Mouse (Mus musculus) NIH3T3 (cell line): ENCODE data around the gene Ppm1l.

Experiments
- DNase-seq: peaks from one replicate; pipeline ENCODE4 v3.0.0-alpha.2; 2012; ENCODE audit warnings: low read depth

Gene Ppm1l

DNA sequence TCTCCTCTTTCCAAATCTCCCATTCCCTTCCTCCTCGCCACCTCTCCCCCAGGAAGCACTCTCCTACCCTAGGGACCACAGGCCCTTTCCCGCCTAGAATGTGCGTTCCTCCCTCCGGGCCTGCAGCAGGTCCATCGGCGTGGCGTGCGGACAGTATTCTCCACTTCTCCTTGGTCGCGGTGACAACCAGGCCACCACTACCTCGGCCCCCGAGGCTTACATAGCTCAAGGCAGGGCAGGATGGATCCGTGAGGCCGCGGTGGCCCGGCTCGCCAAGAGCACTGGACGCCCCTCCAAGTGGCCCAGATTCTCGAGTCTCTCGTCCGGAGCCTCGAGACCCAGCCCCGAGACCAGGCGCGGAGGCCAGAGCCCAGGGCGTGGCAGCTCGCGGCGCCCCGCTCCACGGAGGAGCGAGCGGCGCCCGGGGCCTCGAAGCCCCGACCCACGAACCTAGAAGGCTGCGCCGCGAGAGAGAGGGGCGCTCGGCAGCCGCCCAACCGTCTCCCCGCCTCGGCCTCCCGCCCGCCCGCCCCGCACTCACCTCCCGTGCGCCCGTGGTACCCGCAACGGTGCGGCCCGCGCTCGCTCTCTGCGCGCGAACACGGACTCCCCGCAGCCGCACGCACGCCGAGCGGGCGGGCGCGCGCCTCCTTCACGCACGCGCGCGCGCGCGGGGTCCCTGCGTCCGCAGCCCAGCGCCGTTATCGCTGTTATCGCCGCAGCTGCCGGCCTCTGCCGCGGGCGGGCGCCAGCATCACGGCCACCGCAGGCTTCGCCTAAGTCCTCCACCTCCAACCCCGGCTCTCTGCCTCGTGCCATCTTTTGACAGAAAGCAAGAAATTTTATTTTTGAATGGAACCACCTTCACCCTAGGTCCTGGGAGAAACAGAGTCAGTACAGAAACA lies 281.9 kb downstream of the Ppm1l start, which contains the start of gene B3galnt1:
B3galnt1 (minus strand) TSS at position 700 of the 905 bp plus-strand sequence.
- DNase-seq = peak; percentile 89

DNA sequence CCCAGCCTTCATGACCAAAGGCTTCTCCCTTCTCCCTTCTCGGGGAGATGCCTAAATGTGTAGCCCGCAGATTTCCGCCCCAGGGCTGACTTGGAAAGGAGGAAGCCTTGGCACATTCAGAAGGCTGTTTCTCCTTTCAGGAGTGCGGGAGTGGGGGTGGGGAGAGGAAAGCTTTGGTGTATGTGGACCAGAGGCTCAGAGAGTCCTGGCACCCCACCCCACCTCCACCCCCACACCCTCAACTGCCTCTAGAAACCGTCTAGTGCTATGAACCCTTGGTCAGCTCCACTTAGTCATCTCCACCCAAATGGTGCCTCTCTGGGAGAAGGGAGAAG lies 282.5 kb downstream of the Ppm1l start:
- DNase-seq = peak; percentile 78

DNA sequence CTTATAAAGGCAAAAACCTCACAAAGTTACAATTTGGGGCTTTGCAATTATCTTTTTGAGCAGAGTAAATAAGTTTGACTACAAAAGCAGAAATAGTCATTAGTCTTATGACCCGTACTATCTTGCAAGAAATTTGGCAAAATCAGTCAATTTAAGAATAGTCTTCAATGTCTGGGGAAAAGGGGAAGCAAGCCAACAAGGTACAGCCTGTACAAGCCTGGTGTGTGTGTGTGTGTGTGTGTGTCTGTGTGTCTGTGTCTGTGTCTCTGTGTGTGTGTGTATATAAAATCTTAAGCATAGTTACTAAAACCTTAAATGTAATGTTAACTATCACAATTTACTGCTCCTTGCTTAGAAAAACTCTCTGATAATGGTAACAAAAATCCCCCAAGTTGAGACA lies 290.3 kb downstream of the Ppm1l start:
- DNase-seq = no peak

DNA sequence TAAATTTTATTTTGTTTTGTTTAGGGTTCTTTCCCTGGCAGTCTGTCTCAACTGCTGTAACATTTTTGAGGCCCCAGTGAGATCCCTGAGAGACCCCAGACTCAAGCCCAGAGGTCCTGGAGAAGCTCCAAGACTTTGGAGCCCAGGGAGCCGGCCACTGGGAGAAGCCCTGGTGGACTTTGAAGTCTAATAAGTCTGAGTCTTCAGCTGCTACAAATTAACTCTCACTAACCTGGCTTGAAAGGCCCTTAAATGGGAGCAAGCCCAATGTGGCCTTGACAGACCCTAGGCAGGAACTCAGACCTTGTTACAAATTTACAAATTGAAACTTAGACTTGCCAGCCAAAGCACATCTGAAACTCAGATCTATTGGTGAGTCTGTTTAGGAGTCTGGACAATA lies 290.8 kb downstream of the Ppm1l start:
- no peak for DNase-seq

DNA sequence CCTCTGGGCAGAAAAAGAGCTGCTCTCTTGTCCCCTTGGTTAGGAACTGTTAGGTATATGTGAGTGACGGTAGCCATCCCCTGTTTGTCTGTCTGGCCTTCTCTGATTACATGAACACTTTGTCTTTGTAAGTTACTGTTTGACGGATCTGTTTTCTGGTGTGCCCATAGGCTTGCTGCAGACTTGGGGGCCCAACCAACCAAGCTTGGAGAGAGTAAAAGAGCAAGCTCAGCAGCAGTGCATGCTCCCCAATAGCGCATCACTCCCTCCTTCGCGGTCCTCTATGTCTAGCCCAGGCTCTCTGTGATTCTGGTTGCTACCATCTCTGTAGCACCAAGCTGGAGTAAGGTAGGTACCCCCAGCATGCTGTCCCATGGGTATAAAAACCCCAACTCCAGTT lies 291.2 kb downstream of the Ppm1l start:
- DNase-seq = no peak
